Mouse (Mus musculus) olfactory bulb, adult 2 months (tissue): ENCODE measurements around the gene Tfcp2. TPM values are rescaled to one million over a fixed set of nuclear protein-coding genes. Genes with fewer than 3 reads are reported as not detected.
A peak's percentile ranks its signal among the peaks of the same experiment; 100 is the strongest.
"Not testable (repeated sequence)": the region's sequence is repeated elsewhere in the genome, so short reads cannot be mapped to it uniquely, and the experiment has no call there.

Experiments used
- H3K27ac ChIP-seq: fragments of 200-500 bp; 2 replicates; pipeline ENCODE4 v1.5.1; 2012; ENCODE audit warnings: low read depth, low read length; ENCODE audit not compliant: insufficient read depth
- H3K4me1 ChIP-seq: fragments of 200-500 bp; 2 replicates; pipeline ENCODE4 v1.6.1; 2012; ENCODE audit warnings: low read length; ENCODE audit not compliant: control insufficient read depth, insufficient read depth
- H3K4me3 ChIP-seq: fragments of 200-500 bp; 2 replicates; pipeline ENCODE4 v1.5.1; 2012; ENCODE audit warnings: mild to moderate bottlenecking, low read depth, low read length, moderate library complexity; ENCODE audit not compliant: insufficient read depth
- CTCF ChIP-seq: fragments of 200-500 bp; IDR thresholded peaks from 2 replicates; pipeline ENCODE4 v1.5.1; 2012; ENCODE audit warnings: low read depth, mild to moderate bottlenecking, low read length, moderate library complexity; ENCODE audit not compliant: insufficient read depth
- POLR2A ChIP-seq: fragments of 200-500 bp; IDR thresholded peaks from 2 replicates; pipeline ENCODE4 v1.6.1; 2012; ENCODE audit warnings: mild to moderate bottlenecking, low read depth, low read length, moderate library complexity; ENCODE audit not compliant: insufficient read depth
- WGBS: fragments of 180-500 bp; shearing (Covaris S2); methylation state at CpG from one replicate; pipeline ENCODE4 v1.1.7; 2018; 5-methylcytosine and 5-hydroxymethylcytosine counted together
- polyA plus RNA-seq: library from polyadenylated mRNA; stranded (reverse); fragments of >200 nt; gene quantifications from 2 replicates; pipeline ENCODE4 v1.2.4, GENCODE M21; 2012; ENCODE audit warnings: low replicate concordance; ENCODE audit not compliant: missing spikeins, insufficient read depth, insufficient read length

Tfcp2 gene
- polyA plus RNA-seq, 1 experiment, result not detected

GRCm38 (mm10) chr15:100495102-100495501, 56.7 kb downstream of the Tfcp2 start, which contains the start of gene Csrnp2:
TSS of gene Csrnp2 (minus strand) at chr15:100495488.
- TF ChIP-seq POLR2A (peak; percentile 100), CTCF (no peak; the same call in 1 of the 2 replicates)
- WGBS, result under 1% methylated on average over 40 of the region's 40 CpGs
- H3K4me3 ChIP-seq, result peak within 1 kb of the TSS; percentile 92
- peak within 1 kb of the TSS; percentile 82 for H3K27ac ChIP-seq
- peaks cover 12% of the 10 kb centered on the region for H3K4me1 ChIP-seq

- H3K4me3 ChIP-seq, result peak overlapping the region; percentile 92
- H3K27ac ChIP-seq, result peak overlapping the region; percentile 74
- no peak for TF ChIP-seq POLR2A
- TF ChIP-seq CTCF, result no peak
- peaks cover 14% of the 10 kb centered on the region for H3K4me1 ChIP-seq
- under 1% methylated on average over 29 of the region's 29 CpGs for WGBS
Observed at GRCm38 (mm10) chr15:100494647-100495046, 57.2 kb downstream of the Tfcp2 start.

GRCm38 (mm10) chr15:100491966-100492365, 59.8 kb downstream of the Tfcp2 start:
- WGBS, result 61% methylated on average over 9 of the region's 9 CpGs
- Histone ChIP-seq H3K4me1 (peaks cover 27% of the 10 kb centered on the region), H3K27ac (no peak overlapping the region), H3K4me3 (no peak overlapping the region)
- TF ChIP-seq POLR2A, result no peak
- TF ChIP-seq CTCF, result no peak

GRCm38 (mm10) chr15:100489263-100489662, 62.5 kb downstream of the Tfcp2 start:
- no peak for TF ChIP-seq CTCF
- no peak for TF ChIP-seq POLR2A
- Histone ChIP-seq H3K4me3 (no peak overlapping the region), H3K4me1 (peaks cover 27% of the 10 kb centered on the region), H3K27ac (no peak overlapping the region)
- WGBS, result 69% methylated on average over 15 of the region's 15 CpGs

- H3K4me1 ChIP-seq, result peaks cover 27% of the 10 kb centered on the region
- H3K27ac ChIP-seq, H3K4me3 ChIP-seq: not testable (repeated sequence)
- WGBS, result 59% methylated on average over 1 of the region's 1 CpGs
Observed at GRCm38 (mm10) chr15:100488297-100488696, 63.5 kb downstream of the Tfcp2 start.

- TF ChIP-seq POLR2A, result no peak
- no peak for TF ChIP-seq CTCF
- no peak overlapping the region for H3K4me3 ChIP-seq
- no peak overlapping the region for H3K27ac ChIP-seq
- H3K4me1 ChIP-seq, result peaks cover 31% of the 10 kb centered on the region
- WGBS, result 50% methylated on average over 2 of the region's 2 CpGs
Observed at GRCm38 (mm10) chr15:100487050-100487449, 64.8 kb downstream of the Tfcp2 start.

GRCm38 (mm10) chr15:100486450-100486849, 65.4 kb downstream of the Tfcp2 start:
- H3K27ac ChIP-seq, result no peak overlapping the region
- no peak for TF ChIP-seq POLR2A
- TF ChIP-seq CTCF, result no peak
- WGBS, result 40% methylated on average over 7 of the region's 7 CpGs

GRCm38 (mm10) chr15:100485576-100485975, 66.2 kb downstream of the Tfcp2 start:
- no peak overlapping the region for H3K27ac ChIP-seq
- no peak overlapping the region for H3K4me3 ChIP-seq
- peaks cover 30% of the 10 kb centered on the region for H3K4me1 ChIP-seq
- 86% methylated on average over 3 of the region's 3 CpGs for WGBS
- TF ChIP-seq CTCF (no peak), POLR2A (no peak)

More at GRCm38 (mm10) chr15:100486450-100486849, 65.4 kb downstream of the Tfcp2 start:
- Histone ChIP-seq H3K4me3 (no peak overlapping the region), H3K4me1 (peaks cover 32% of the 10 kb centered on the region)

GRCm38 (mm10) chr15:100478925-100479324, 72.9 kb downstream of the Tfcp2 start:
- peaks cover 14% of the 10 kb centered on the region for H3K4me1 ChIP-seq
- H3K27ac ChIP-seq, result no peak overlapping the region
- no peak for TF ChIP-seq POLR2A
- TF ChIP-seq CTCF, result no peak
- no peak overlapping the region for H3K4me3 ChIP-seq
- 80% methylated on average over 4 of the region's 4 CpGs for WGBS

GRCm38 (mm10) chr15:100478351-100478750, 73.5 kb downstream of the Tfcp2 start:
- TF ChIP-seq CTCF (no peak), POLR2A (no peak)
- Histone ChIP-seq H3K27ac (no peak overlapping the region), H3K4me1 (peaks cover 14% of the 10 kb centered on the region), H3K4me3 (no peak overlapping the region)
- WGBS, result 63% methylated on average over 10 of the region's 10 CpGs
